In genomic region chr4:140701049-140701715, GRCm38 (mm10) we compare ENCODE assay signal across 8 mouse cellular contexts. TPM values are rescaled to one million over a fixed set of nuclear protein-coding genes. Genes with fewer than 3 reads are reported as not detected.
DNase-seq lines count a peak whose midpoint lies in the region; ATAC-seq and TF ChIP-seq lines count a peak whose summit lies in the region.

No protein-coding gene starts in this region.

- peak overlapping the region; percentile 74 for H3K4me3 ChIP-seq in hindbrain, embryonic 15.5 days
- H3K4me3 ChIP-seq in left cerebral cortex, adult 2 months = peak overlapping the region; percentile 74
- peak overlapping the region; percentile 64 for H3K4me3 ChIP-seq in macrophage (ENCODE audit: inconsistent target)

- peak; percentile 83 for ATAC-seq in hindbrain, embryonic 15.5 days (ENCODE audit: low FRiP score, low read depth)

- intact Hi-C loops in left cerebral cortex, adult 2 months (cut with DNase I) = loop anchor here (1.0 kb wide), 1 partner anchor 13 kb away; no protein-coding TSS in a partner anchor

- under 1% methylated on average over 57 of the region's 61 CpGs for WGBS in hindbrain, embryonic 15.5 days
- 2% methylated on average over 46 of the region's 61 CpGs for WGBS in macrophage (ENCODE audit: missing documents)

- peak overlapping the region; percentile 78 for H3K9ac ChIP-seq in hindbrain, embryonic 15.5 days

- peaks cover 43% of the 10 kb centered on the region for H3K4me1 ChIP-seq in hindbrain, embryonic 15.5 days (replicated peaks)

- no peaks in the 10 kb centered on the region for H3K9me3 ChIP-seq in hindbrain, embryonic 15.5 days

- H3K36me3 ChIP-seq in hindbrain, embryonic 15.5 days = no peaks in the 10 kb centered on the region
- no peaks in the 10 kb centered on the region for H3K36me3 ChIP-seq in macrophage (ENCODE audit: inconsistent target)

- H3K4me2 ChIP-seq in hindbrain, embryonic 15.5 days = peak overlapping the region; percentile 94

- H3K27me3 ChIP-seq in hindbrain, embryonic 15.5 days = peaks cover 15% of the 10 kb centered on the region

- peak; percentile 88 for DNase-seq in R1 (ENCODE audit: low read depth, low spot score)
- DNase-seq in cerebellum, postnatal 25 days = peak; percentile 88 to 93
- peak; percentile 76 to 81 for DNase-seq in frontal cortex, postnatal 36 days (ENCODE audit: low spot score in 2 of 2)
- DNase-seq in left cerebral cortex, adult 2 months (ENCODE audit: extremely low spot score in 1 of 2, low spot score in 2 of 2) = peak; percentile 82 to 85
- DNase-seq in retina, postnatal 1 day = peak; percentile 90
- peak; percentile 81 to 84 for DNase-seq in thymus, postnatal 36 days

- peaks cover 34% of the 10 kb centered on the region for H3K79me2 ChIP-seq in macrophage (ENCODE audit: inconsistent target)

- peak overlapping the region; percentile 88 for H3K27ac ChIP-seq in hindbrain, embryonic 15.5 days (replicated peaks)
- H3K27ac ChIP-seq in left cerebral cortex, adult 2 months = peak overlapping the region; percentile 94
- H3K27ac ChIP-seq in macrophage = peak overlapping the region; percentile 86

- TF ChIP-seq CTCF in left cerebral cortex, adult 2 months (IDR thresholded peaks at IDR 0.05) = peak; percentile 44

RNA-seq across cellular contexts. Expression of gene Rcc2, which starts 0.8 kb away (rescaled TPM):
- polyA plus RNA-seq in hindbrain, embryonic 15.5 days (2015; fragmentation: Nextera tagmentation; extraction: Ambion mirVana) = 25.0 and 28.8 TPM in 2 replicates
- total RNA-seq in left cerebral cortex, adult 2 months (2021) = 10 to 100 TPM; 87.4 to 91.7 TPM
- 10 to 100 TPM in 25 of 26 experiments, 1 to 10 TPM in 1; 9.0 to 90.2 (median 42.2) TPM for total RNA-seq in macrophage (2018; cell fraction: chromatin; rRNA removed)
- 10 to 100 TPM; 37.0 to 99.7 (median 56.5) TPM for total RNA-seq in macrophage (2018; cell fraction: cytosol; rRNA removed)
- total RNA-seq in macrophage (2018; cell fraction: nucleus; rRNA removed) = 100 to 1,000 TPM in 1 of 26 experiments, 10 to 100 TPM in 25; 18.0 to 116 (median 59.2) TPM
- 30.1 to 67.9 TPM (median 53.6 TPM) in 3 replicates for polyA plus RNA-seq in macrophage (2018)

RNA-seq across cellular contexts. Expression of gene Arhgef10l, which starts 35.4 kb away (rescaled TPM):
- 26.2 and 28.2 TPM in 2 replicates for polyA plus RNA-seq in hindbrain, embryonic 15.5 days (2015; fragmentation: Nextera tagmentation; extraction: Ambion mirVana)
- total RNA-seq in left cerebral cortex, adult 2 months (2021) = 10 to 100 TPM; 63.2 to 71.5 TPM
- 100 to 1,000 TPM in 3 of 26 experiments, 10 to 100 TPM in 21, 1 to 10 TPM in 2; 6.0 to 133 (median 72.2) TPM for total RNA-seq in macrophage (2018; cell fraction: chromatin; rRNA removed)
- total RNA-seq in macrophage (2018; cell fraction: cytosol; rRNA removed) = 10 to 100 TPM in 25 of 26 experiments, 1 to 10 TPM in 1; 4.3 to 41.6 (median 21.9) TPM
- 10 to 100 TPM; 10.1 to 87.5 (median 42.4) TPM for total RNA-seq in macrophage (2018; cell fraction: nucleus; rRNA removed)
- 11.9 to 27.5 TPM (median 26.0 TPM) in 3 replicates for polyA plus RNA-seq in macrophage (2018)

RNA-seq across cellular contexts. Expression of gene Padi6, which starts 41.3 kb away (rescaled TPM):
- not detected in 2 replicates for polyA plus RNA-seq in hindbrain, embryonic 15.5 days (2015; fragmentation: Nextera tagmentation; extraction: Ambion mirVana)
- not detected for total RNA-seq in left cerebral cortex, adult 2 months (2021)
- total RNA-seq in macrophage (2018; cell fraction: chromatin; rRNA removed) = not detected
- total RNA-seq in macrophage (2018; cell fraction: cytosol; rRNA removed) = not detected
- not detected for total RNA-seq in macrophage (2018; cell fraction: nucleus; rRNA removed)
- not detected in 3 replicates for polyA plus RNA-seq in macrophage (2018)

Comparison
In these comparisons a context has a peak if more than half of its experiments do, and no peak if none do; other contexts are left out.
1. Peak in every context shown above with its lines: DNase-seq, ATAC-seq, H3K4me3 ChIP-seq and H3K27ac ChIP-seq.